In the genomic region with DNA sequence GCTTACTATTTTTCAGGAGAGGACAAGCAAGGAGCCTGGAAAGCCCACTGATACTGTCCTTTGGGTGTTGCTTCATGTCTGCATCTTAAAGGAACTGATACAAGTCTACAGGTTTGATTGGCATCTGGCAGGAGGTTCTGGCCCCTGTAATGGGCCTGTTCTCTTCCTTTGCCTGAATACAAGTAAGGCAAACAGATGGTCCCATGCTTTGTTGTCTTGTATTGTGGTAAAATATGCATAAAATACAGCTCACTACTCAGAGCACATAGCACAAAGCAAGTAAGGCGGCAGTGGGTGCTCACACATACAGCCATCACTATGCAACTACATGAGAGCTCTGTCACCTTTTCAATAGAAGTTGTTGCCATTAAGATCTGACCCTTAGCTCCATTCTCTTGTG, we compare ENCODE assay signal across 31 mouse cellular contexts. TPM values are rescaled to one million over a fixed set of nuclear protein-coding genes. Genes with fewer than 3 reads are reported as not detected.
DNase-seq lines count a peak whose midpoint lies in the region; ATAC-seq and TF ChIP-seq lines count a peak whose summit lies in the region.
"Had no signal": no experiment of that assay in that cellular context is flagged by ENCODE, and none has a peak within 500 bp of the region (broad histone marks: within the 10 kb centered on the region; RNA-seq: fewer than 3 reads in every experiment).

No protein-coding gene starts in this region.

- no peaks in the 10 kb centered on the region for H3K27me3 ChIP-seq in forebrain, embryonic 14.5 days (replicated peaks; ENCODE audit: control insufficient read depth, insufficient read depth, low read length)
- H3K27me3 ChIP-seq in forebrain, embryonic 11.5 days (ENCODE audit: control insufficient read depth, insufficient read depth, low read length), result no peaks in the 10 kb centered on the region
- no peaks in the 10 kb centered on the region for H3K27me3 ChIP-seq in forebrain, postnatal 0 days (ENCODE audit: insufficient read depth, low read length)
- H3K27me3 ChIP-seq: CH12.LX; embryonic facial prominence, embryonic 13.5 days; heart, embryonic 13.5 days; Patski had no signal

- peak; percentile 57 for DNase-seq in forebrain, embryonic 14.5 days (ENCODE audit: low spot score)
- DNase-seq in forebrain, embryonic 11.5 days (ENCODE audit: low spot score), result no peak
- no peak for DNase-seq in layer of hippocampus, adult 2 months (ENCODE audit: low spot score in 2 of 2)
- DNase-seq in layer of hippocampus, postnatal 10 days (ENCODE audit: low spot score in 2 of 2), result no peak
- DNase-seq in brain, embryonic 14.5 days (ENCODE audit: low read depth), result peak; percentile 48
- peak; percentile 16 for DNase-seq in forebrain, postnatal 0 days
- no peak for DNase-seq in urinary bladder, postnatal 25 days (ENCODE audit: low spot score)
- DNase-seq: adrenal gland, postnatal 14 days; B cell, adult 2 months; cerebellum, adult 11 months; cerebellum, adult 8-10 months; cerebellum, postnatal 10 days; cerebellum, postnatal 36 days; embryo, embryonic 11 days; gastrocnemius, adult 2 months; gastrocnemius, postnatal 14 days; heart, adult 18-20 months; heart, postnatal 14 days; heart, postnatal 4 days; kidney, adult 18-20 months had no signal

- no peaks in the 10 kb centered on the region for H3K9me3 ChIP-seq in forebrain, embryonic 14.5 days (replicated peaks; ENCODE audit: control insufficient read depth, low read length)
- H3K9me3 ChIP-seq in forebrain, embryonic 11.5 days (ENCODE audit: control insufficient read depth, low read length), result no peaks in the 10 kb centered on the region
- no peaks in the 10 kb centered on the region for H3K9me3 ChIP-seq in forebrain, postnatal 0 days (ENCODE audit: low read length)
- H3K9me3 ChIP-seq: embryonic facial prominence, embryonic 10.5 days; embryonic facial prominence, embryonic 13.5 days; G1E; heart, embryonic 13.5 days had no signal

- H3K4me3 ChIP-seq in forebrain, embryonic 14.5 days (ENCODE audit: low read depth, low read length), result no peak overlapping the region
- H3K4me3 ChIP-seq in forebrain, embryonic 11.5 days (ENCODE audit: low read depth, low read length), result no peak overlapping the region
- H3K4me3 ChIP-seq in layer of hippocampus, adult 2 months, result no peak overlapping the region
- no peak overlapping the region for H3K4me3 ChIP-seq in forebrain, postnatal 0 days (ENCODE audit: low read depth, low read length)
- H3K4me3 ChIP-seq: embryonic facial prominence, embryonic 10.5 days; embryonic facial prominence, embryonic 13.5 days; erythroblast, embryonic 14.5 days; gastrocnemius, adult 2 months; heart, embryonic 13.5 days had no signal

- no peak overlapping the region for H3K4me2 ChIP-seq in forebrain, embryonic 14.5 days (ENCODE audit: low read length)
- H3K4me2 ChIP-seq in forebrain, embryonic 11.5 days (ENCODE audit: low read depth, low read length, severe bottlenecking), result no peak overlapping the region
- no peak overlapping the region for H3K4me2 ChIP-seq in forebrain, postnatal 0 days (ENCODE audit: low read depth)
- H3K4me2 ChIP-seq: embryonic facial prominence, embryonic 13.5 days; heart, embryonic 13.5 days; hindbrain, embryonic 14.5 days had no signal

- TF ChIP-seq POLR2A in brain, embryonic 14.5 days (IDR thresholded peaks at IDR 0.05; ENCODE audit: borderline replicate concordance, extremely low read depth, insufficient read depth, insufficient read length, poor library complexity, severe bottlenecking), result no peak

- H3K27ac ChIP-seq in forebrain, embryonic 14.5 days (ENCODE audit: low read depth, low read length), result no peak overlapping the region; the same call in 1 of the 2 replicates
- no peak overlapping the region for H3K27ac ChIP-seq in forebrain, embryonic 11.5 days (ENCODE audit: low read depth, low read length)
- H3K27ac ChIP-seq in layer of hippocampus, adult 2 months, result peak overlapping the region; percentile 49
- H3K27ac ChIP-seq in forebrain, postnatal 0 days (ENCODE audit: low read depth, low read length), result 0 out of 2 replicates have a peak overlapping the region, but pooled peaks have one; percentile 2
- H3K27ac ChIP-seq: embryonic facial prominence, embryonic 10.5 days; embryonic facial prominence, embryonic 13.5 days; gastrocnemius, adult 2 months; heart, embryonic 13.5 days; hindbrain, embryonic 14.5 days; hindbrain, postnatal 0 days had no signal

- no peak overlapping the region for H3K9ac ChIP-seq in forebrain, embryonic 14.5 days (ENCODE audit: low read length)
- H3K9ac ChIP-seq in forebrain, embryonic 11.5 days (ENCODE audit: low read length), result no peak overlapping the region
- H3K9ac ChIP-seq in forebrain, postnatal 0 days, result no peak overlapping the region
- H3K9ac ChIP-seq: embryonic facial prominence, embryonic 13.5 days; heart, embryonic 13.5 days; hindbrain, embryonic 14.5 days had no signal

- H3K36me3 ChIP-seq in forebrain, embryonic 14.5 days (ENCODE audit: control insufficient read depth, insufficient read depth, low read length), result peaks cover 41% of the 10 kb centered on the region
- H3K36me3 ChIP-seq in forebrain, embryonic 11.5 days (ENCODE audit: control insufficient read depth, insufficient read depth, low read length), result no peaks in the 10 kb centered on the region; the same call in 1 of the 2 replicates
- peaks cover 26% of the 10 kb centered on the region for H3K36me3 ChIP-seq in forebrain, postnatal 0 days (ENCODE audit: insufficient read depth)

- no peaks in the 10 kb centered on the region; the same call in 1 of the 2 replicates for H3K4me1 ChIP-seq in forebrain, embryonic 14.5 days (ENCODE audit: control insufficient read depth, insufficient read depth, low read length)
- peaks cover 3% of the 10 kb centered on the region for H3K4me1 ChIP-seq in forebrain, embryonic 11.5 days (replicated peaks; ENCODE audit: control insufficient read depth, insufficient read depth, low read length)
- no peaks in the 10 kb centered on the region for H3K4me1 ChIP-seq in forebrain, postnatal 0 days (ENCODE audit: insufficient read depth)

- WGBS in forebrain, embryonic 14.5 days, result 63% methylated on average over 1 of the region's 1 CpGs
- 100% methylated on average over 1 of the region's 1 CpGs for WGBS in forebrain, embryonic 11.5 days
- WGBS in forebrain, postnatal 0 days, result 60% methylated on average over 1 of the region's 1 CpGs

- ATAC-seq in forebrain, embryonic 14.5 days, result peak; percentile 37; the same call in 1 of the 2 replicates
- no peak for ATAC-seq in forebrain, embryonic 11.5 days (replicated peaks; ENCODE audit: low FRiP score)
- ATAC-seq in forebrain, postnatal 0 days, result peak; percentile 62
- ATAC-seq: hindbrain, postnatal 0 days; inflammation-experienced regulatory T-cells, adult 6 months; intestine, embryonic 16.5 days; Patski had no signal

- no peak for TF ChIP-seq CTCF in layer of hippocampus, adult 2 months (conservative IDR thresholded peaks at IDR 0.05)
- no peak for TF ChIP-seq CTCF in brain, embryonic 14.5 days (IDR thresholded peaks at IDR 0.05; ENCODE audit: borderline replicate concordance, extremely low read depth, insufficient read depth, insufficient read length)
- no peak for TF ChIP-seq CTCF in forebrain, postnatal 0 days (IDR thresholded peaks at IDR 0.05; ENCODE audit: low read depth)

RNA-seq across cellular contexts. Expression of gene Mprip, which starts 39.7 kb away (rescaled TPM):
- polyA plus RNA-seq in forebrain, embryonic 14.5 days (2014; fragmentation: Nextera tagmentation; extraction: Ambion mirVana), result 55.6 and 63.4 TPM in 2 replicates
- 97.6 and 104 TPM in 2 replicates for polyA plus RNA-seq in forebrain, embryonic 11.5 days (2014; fragmentation: Nextera tagmentation; extraction: Ambion mirVana)
- total RNA-seq in layer of hippocampus, adult 2 months (2021), result 100 to 1,000 TPM; 288 to 302 TPM
- total RNA-seq in layer of hippocampus, postnatal 10 days (2021), result 100 to 1,000 TPM; 240 to 256 TPM
- 100 and 146 TPM in 2 replicates for polyA plus RNA-seq in brain, embryonic 14.5 days (2012; rRNA removed)
- total RNA-seq in forebrain, postnatal 0 days (2014; rRNA removed), result 191 and 205 TPM in 2 replicates
- 62.0 and 62.2 TPM in 2 replicates for polyA plus RNA-seq in forebrain, postnatal 0 days (2015; fragmentation: Nextera tagmentation; extraction: Ambion mirVana)

Comparison
In these comparisons a context has a peak if more than half of its experiments do, and no peak if none do; other contexts are left out.
1. DNase-seq: peak in forebrain, embryonic 14.5 days (single experiment), brain, embryonic 14.5 days (single experiment) and forebrain, postnatal 0 days (single experiment); none in forebrain, embryonic 11.5 days (single experiment), layer of hippocampus, adult 2 months (0 of 2), layer of hippocampus, postnatal 10 days (0 of 2) and urinary bladder, postnatal 25 days (single experiment).
2. H3K27ac ChIP-seq: peak in layer of hippocampus, adult 2 months (single experiment) and forebrain, postnatal 0 days (single experiment); none in forebrain, embryonic 14.5 days (single experiment) and forebrain, embryonic 11.5 days (single experiment).